Mouse (Mus musculus): Measurements from ENCODE around the gene Mapk9. TPM values are rescaled to one million over a fixed set of nuclear protein-coding genes. Genes with fewer than 3 reads are reported as not detected.
"Not testable (repeated sequence)": the region's sequence is repeated elsewhere in the genome, so short reads cannot be mapped to it uniquely, and the experiment has no call there.

The Mapk9 gene
- 100 to 1,000 TPM; 215 to 223 TPM for total RNA-seq (2021)

GRCm38 (mm10) chr11:49846401-49847070 is at the start of gene Mapk9:
Gene Mapk9, plus strand, starts transcription at chr11:49846751.
- intact Hi-C loops (cut with DNase I) = loop anchor here (5.0 kb wide), 3 partner anchors 119 to 194 kb away; partner anchors contain the start of gene Cnot6
- DNase-seq (ENCODE audit: low spot score in 2 of 2) = peak; percentile 97 to 98

DNA sequence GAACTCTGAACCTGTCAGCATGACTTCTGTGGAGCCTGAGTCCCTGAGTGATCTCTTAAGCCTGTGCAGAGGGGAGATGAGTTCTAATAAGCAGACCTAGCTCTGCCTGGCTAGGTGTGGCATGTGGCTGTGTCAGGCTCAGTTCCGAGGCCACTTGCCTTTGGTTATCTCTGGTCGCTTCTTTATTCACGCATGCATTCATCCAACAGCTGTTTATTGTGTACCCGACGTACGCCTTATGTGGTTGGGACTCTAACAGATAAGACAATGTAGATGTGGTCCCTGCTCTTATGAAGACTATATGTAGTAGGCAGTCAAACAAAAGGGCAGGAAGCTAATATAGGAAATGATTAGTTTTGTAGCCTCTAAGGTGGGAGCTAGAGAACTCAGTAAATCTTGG is 47.6 kb upstream of the Mapk9 start:
- DNase-seq (ENCODE audit: low spot score in 2 of 2) = no peak
- intact Hi-C loops (cut with DNase I) = no loop called here

- DNase-seq (ENCODE audit: low spot score in 2 of 2) = no peak
Measured at GRCm38 (mm10) chr11:49801516-49801915, 45.0 kb upstream of the Mapk9 start.

DNA sequence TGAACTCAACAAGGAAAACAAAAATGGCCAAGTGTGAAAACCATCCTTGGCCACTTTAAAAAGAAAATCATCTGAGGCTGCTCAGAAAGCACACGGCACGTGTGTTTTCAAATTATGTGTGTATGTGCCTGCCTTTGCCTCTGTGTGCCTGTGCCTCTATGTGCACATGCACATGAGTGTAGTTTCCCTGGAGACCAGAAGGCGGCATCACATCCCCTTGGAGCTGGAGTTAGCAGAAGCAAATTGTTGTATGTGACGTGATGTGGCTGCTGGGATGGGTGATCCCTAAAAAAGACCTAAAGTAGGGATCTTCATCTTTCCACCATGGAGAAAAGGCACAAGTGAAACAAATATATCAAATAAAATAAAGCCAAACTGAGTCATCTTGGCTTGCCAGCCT is 42.8 kb upstream of the Mapk9 start:
- intact Hi-C loops (cut with DNase I) = no loop called here
- DNase-seq (ENCODE audit: low spot score in 2 of 2) = no peak

More at GRCm38 (mm10) chr11:49801516-49801915, 45.0 kb upstream of the Mapk9 start:
- intact Hi-C loops (cut with DNase I) = no loop called here

- intact Hi-C loops (cut with DNase I) = no loop called here
- DNase-seq (ENCODE audit: low spot score in 2 of 2) = no peak
Measured at GRCm38 (mm10) chr11:49806218-49806617, 40.3 kb upstream of the Mapk9 start.

GRCm38 (mm10) chr11:49808946-49809345 is 37.6 kb upstream of the Mapk9 start:
- intact Hi-C loops (cut with DNase I) = no loop called here
- no peak for DNase-seq (ENCODE audit: low spot score in 2 of 2)

DNA sequence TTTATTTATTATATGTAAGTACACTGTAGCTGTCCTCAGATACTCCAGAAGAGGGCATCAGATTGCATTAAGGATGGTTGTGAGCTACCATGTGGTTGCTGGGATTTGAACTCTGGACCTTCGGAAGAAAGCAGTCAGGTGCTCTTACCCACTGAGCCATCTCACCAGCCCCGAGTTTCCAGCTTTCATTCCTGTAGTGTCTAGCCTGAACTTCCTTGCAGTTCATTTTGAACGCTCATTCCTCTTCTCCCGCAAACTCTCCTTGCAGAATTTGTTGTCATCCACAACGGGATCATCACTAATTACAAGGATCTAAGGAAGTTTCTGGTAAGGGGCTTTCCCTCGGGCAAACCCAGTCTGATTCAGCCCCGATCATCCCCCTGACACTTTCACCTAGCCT is 35.9 kb upstream of the Mapk9 start:
- DNase-seq (ENCODE audit: low spot score in 2 of 2); intact Hi-C loops (cut with DNase I): not testable (repeated sequence)

DNA sequence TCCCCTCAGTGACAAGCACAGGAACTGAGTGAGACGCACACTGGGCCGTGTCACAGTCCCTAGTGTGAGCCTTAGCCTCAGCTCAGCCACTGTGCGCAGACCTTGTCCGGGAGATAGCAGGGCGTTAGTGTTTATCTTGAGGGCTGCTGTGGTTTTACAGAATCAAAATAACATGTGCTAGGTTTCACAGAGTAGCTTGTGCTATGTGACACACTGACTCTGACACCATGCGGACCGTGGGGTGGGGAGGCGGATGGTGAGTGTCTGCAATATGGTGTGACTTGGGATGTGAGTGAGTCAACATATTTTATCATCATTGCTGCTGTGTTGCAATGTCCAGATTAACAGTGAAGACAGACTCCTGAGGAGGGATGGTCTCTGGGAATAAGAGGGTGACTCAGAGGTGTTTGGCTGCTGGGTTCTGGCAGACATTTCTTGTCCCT is 35.4 kb upstream of the Mapk9 start:
- DNase-seq (ENCODE audit: low spot score in 2 of 2) = no peak
- intact Hi-C loops (cut with DNase I) = no loop called here

- no peak for DNase-seq (ENCODE audit: low spot score in 2 of 2)
- intact Hi-C loops (cut with DNase I) = no loop called here
Measured at GRCm38 (mm10) chr11:49811879-49812278, 34.7 kb upstream of the Mapk9 start.

- intact Hi-C loops (cut with DNase I) = no loop called here
- DNase-seq (ENCODE audit: low spot score in 2 of 2) = peak; percentile 80 to 88
Measured at GRCm38 (mm10) chr11:49818869-49819566, 27.5 kb upstream of the Mapk9 start.

GRCm38 (mm10) chr11:49819676-49820075 is 26.9 kb upstream of the Mapk9 start:
- peak; percentile 17 to 23 for DNase-seq (ENCODE audit: low spot score in 2 of 2)
- intact Hi-C loops (cut with DNase I) = loop anchor here (5.0 kb wide), 1 partner anchor 92 kb away; no protein-coding TSS in a partner anchor

DNA sequence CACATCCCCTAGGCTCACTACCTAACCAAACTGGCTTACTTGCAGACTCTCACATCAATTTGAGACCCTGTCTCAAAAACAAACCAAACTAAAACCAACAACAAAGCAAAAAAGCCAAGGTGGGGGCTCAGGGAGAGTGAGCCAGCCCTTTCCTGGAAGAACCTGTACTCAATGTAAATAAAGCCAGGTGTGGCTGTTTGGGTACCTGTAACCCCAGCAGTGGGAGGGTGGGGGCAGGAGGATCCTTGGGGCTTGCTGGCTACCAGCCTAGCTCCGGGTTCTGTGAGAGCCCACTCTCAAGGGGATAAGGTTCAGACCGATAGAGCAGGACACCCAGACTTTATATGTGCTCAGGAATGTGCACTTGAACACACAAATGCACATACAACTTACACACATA is 25.6 kb upstream of the Mapk9 start:
- DNase-seq (ENCODE audit: low spot score in 2 of 2) = no peak
- intact Hi-C loops (cut with DNase I) = loop anchor here (5.0 kb wide), 1 partner anchor 94 kb away; no protein-coding TSS in a partner anchor

- DNase-seq (ENCODE audit: low spot score in 2 of 2) = no peak
- intact Hi-C loops (cut with DNase I) = loop anchor here (5.0 kb wide), 1 partner anchor 94 kb away; no protein-coding TSS in a partner anchor
Measured at GRCm38 (mm10) chr11:49821546-49821945, 25.0 kb upstream of the Mapk9 start.

GRCm38 (mm10) chr11:49822337-49822736 is 24.2 kb upstream of the Mapk9 start:
- intact Hi-C loops (cut with DNase I) = loop anchor here (5.0 kb wide), 1 partner anchor 95 kb away; no protein-coding TSS in a partner anchor
- no peak for DNase-seq (ENCODE audit: low spot score in 2 of 2)

- DNase-seq (ENCODE audit: low spot score in 2 of 2) = peak in 1 of 2 experiments; percentile 43
- intact Hi-C loops (cut with DNase I) = loop anchor here (2.0 to 5.0 kb wide), 2 partner anchors 44 to 98 kb away; no protein-coding TSS in a partner anchor
Measured at GRCm38 (mm10) chr11:49824896-49825295, 21.7 kb upstream of the Mapk9 start.

GRCm38 (mm10) chr11:49827243-49827642 is 19.3 kb upstream of the Mapk9 start:
- no peak for DNase-seq (ENCODE audit: low spot score in 2 of 2)
- intact Hi-C loops (cut with DNase I) = no loop called here

- DNase-seq (ENCODE audit: low spot score in 2 of 2) = no peak
- intact Hi-C loops (cut with DNase I) = no loop called here
Measured at GRCm38 (mm10) chr11:49829176-49829745, 17.3 kb upstream of the Mapk9 start.

DNA sequence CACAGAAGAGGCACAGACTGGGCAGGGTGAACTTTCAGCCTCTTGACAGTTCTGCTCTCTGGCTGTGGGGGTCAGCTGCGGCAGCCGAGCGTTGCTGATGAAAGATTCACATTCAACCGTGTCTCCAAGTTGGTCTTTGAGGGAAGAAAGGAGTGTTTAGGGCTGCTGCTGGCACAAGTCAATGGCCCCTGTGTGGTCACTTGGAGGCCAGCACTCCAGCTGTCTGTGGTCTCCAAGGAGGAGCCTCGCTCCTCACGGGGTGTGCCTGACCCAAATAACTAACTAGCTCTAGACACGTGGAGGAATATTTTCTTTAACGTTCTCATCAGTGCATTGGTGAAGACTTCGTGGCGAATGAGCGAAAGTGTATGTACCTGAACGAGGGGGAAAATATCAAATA is 14.6 kb upstream of the Mapk9 start:
- intact Hi-C loops (cut with DNase I) = no loop called here
- no peak for DNase-seq (ENCODE audit: low spot score in 2 of 2)

DNA sequence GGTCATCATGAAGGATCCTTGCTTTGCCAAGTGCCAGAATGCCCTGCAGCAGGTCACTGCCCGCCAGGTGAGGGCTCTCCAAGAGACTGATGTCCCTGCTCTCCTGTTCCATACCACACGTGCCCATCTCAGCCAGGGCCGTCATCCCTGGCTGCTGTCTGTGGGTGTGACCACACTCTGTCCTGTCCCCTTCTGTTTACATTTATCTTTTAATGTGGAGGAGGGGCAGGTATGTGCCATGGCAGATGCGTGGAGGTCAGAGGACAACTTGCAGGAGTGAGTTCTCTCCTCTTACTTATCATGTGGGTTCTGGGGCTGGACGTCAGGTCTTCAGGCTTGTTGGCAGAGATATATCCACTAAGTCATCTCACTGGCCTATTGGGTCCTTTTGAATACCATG is 13.6 kb upstream of the Mapk9 start:
- intact Hi-C loops (cut with DNase I) = no loop called here
- DNase-seq (ENCODE audit: low spot score in 2 of 2) = no peak

DNA sequence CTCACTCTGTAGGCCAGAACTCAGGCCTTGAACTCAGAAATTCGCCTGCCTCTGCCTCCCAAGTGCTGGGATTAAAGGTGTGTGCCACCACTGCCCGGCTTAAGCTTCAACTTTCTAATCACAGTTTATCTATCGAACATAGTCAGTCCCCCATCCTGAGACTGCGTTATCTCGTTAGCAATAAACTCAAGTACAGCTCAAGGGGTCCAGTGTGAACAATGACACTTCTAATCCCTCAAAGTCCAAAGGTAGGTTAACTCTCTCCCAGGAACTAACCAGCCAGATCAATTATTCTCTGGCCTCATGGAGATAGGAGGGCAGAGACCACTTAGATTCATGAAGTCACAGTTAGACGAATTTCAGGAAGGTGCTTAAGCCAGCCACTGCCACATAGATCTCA is 12.3 kb upstream of the Mapk9 start:
- DNase-seq (ENCODE audit: low spot score in 2 of 2) = no peak
- intact Hi-C loops (cut with DNase I) = no loop called here
